Mouse (Mus musculus): ENCODE measurements around the gene Cadm3. TPM values are rescaled to one million over a fixed set of nuclear protein-coding genes. Genes with fewer than 3 reads are reported as not detected.

Gene Cadm3
- polyA plus RNA-seq, 1 experiment from 2014 or later: 10.1 TPM

GRCm38 (mm10) chr1:173350372-173350957 is 17.0 kb downstream of the Cadm3 start, which contains the start of gene Aim2:
Gene Aim2, plus strand, starts transcription at chr1:173350879.
- peak within 1 kb of the TSS; percentile 16 for H3K4me3 ChIP-seq (ENCODE audit: low read depth, low read length)
- no peaks in the 10 kb centered on the region for H3K9me3 ChIP-seq (ENCODE audit: control insufficient read depth, low read depth, low read length)
- peak; percentile 68; the same call in 1 of the 2 replicates for ATAC-seq (ENCODE audit: insufficient number of reproducible peaks, insufficient read depth, low FRiP score, low read depth)
- H3K4me2 ChIP-seq (replicated peaks; ENCODE audit: low read depth, low read length): peak within 1 kb of the TSS; percentile 47
- no peaks in the 10 kb centered on the region for H3K36me3 ChIP-seq (ENCODE audit: control insufficient read depth, insufficient read depth, low read length)
- WGBS: 11% methylated on average over 10 of the region's 10 CpGs
- H3K9ac ChIP-seq (replicated peaks; ENCODE audit: low read depth, low read length): no peak within 1 kb of the TSS; the same call in 1 of the 2 replicates
- H3K27ac ChIP-seq (ENCODE audit: low read length): no peak within 1 kb of the TSS
- no peaks in the 10 kb centered on the region for H3K4me1 ChIP-seq (ENCODE audit: control insufficient read depth, insufficient read depth, low read length)
- H3K27me3 ChIP-seq (ENCODE audit: control insufficient read depth, insufficient read depth, low read length): no peaks in the 10 kb centered on the region

GRCm38 (mm10) chr1:173349946-173350345 is 17.5 kb downstream of the Cadm3 start:
- WGBS: 4% methylated on average over 6 of the region's 6 CpGs
- no peaks in the 10 kb centered on the region for H3K36me3 ChIP-seq (ENCODE audit: control insufficient read depth, insufficient read depth, low read length)
- peak overlapping the region; percentile 47 for H3K4me2 ChIP-seq (replicated peaks; ENCODE audit: low read depth, low read length)
- H3K4me3 ChIP-seq (ENCODE audit: low read depth, low read length): peak overlapping the region; percentile 16
- no peaks in the 10 kb centered on the region for H3K9me3 ChIP-seq (ENCODE audit: control insufficient read depth, low read depth, low read length)
- no peaks in the 10 kb centered on the region for H3K27me3 ChIP-seq (ENCODE audit: control insufficient read depth, insufficient read depth, low read length)
- H3K9ac ChIP-seq (replicated peaks; ENCODE audit: low read depth, low read length): no peak overlapping the region; the same call in 1 of the 2 replicates
- no peak overlapping the region for H3K27ac ChIP-seq (ENCODE audit: low read length)
- ATAC-seq (ENCODE audit: insufficient number of reproducible peaks, insufficient read depth, low FRiP score, low read depth): peak; percentile 84
- H3K4me1 ChIP-seq (ENCODE audit: control insufficient read depth, insufficient read depth, low read length): no peaks in the 10 kb centered on the region

GRCm38 (mm10) chr1:173349192-173349591 is 18.3 kb downstream of the Cadm3 start:
- Histone ChIP-seq H3K4me1 (ENCODE audit: control insufficient read depth, insufficient read depth, low read length) (no peaks in the 10 kb centered on the region), H3K27ac (ENCODE audit: low read length) (no peak overlapping the region), H3K9me3 (ENCODE audit: control insufficient read depth, low read depth, low read length) (no peaks in the 10 kb centered on the region), H3K9ac (replicated peaks; ENCODE audit: low read depth, low read length) (no peak overlapping the region), H3K4me2 (replicated peaks; ENCODE audit: low read depth, low read length) (no peak overlapping the region), H3K27me3 (ENCODE audit: control insufficient read depth, insufficient read depth, low read length) (no peaks in the 10 kb centered on the region), H3K36me3 (ENCODE audit: control insufficient read depth, insufficient read depth, low read length) (no peaks in the 10 kb centered on the region), H3K4me3 (ENCODE audit: low read depth, low read length) (no peak overlapping the region)
- no peak for ATAC-seq (ENCODE audit: insufficient number of reproducible peaks, insufficient read depth, low FRiP score, low read depth)
- 72% methylated on average over 5 of the region's 5 CpGs for WGBS

GRCm38 (mm10) chr1:173348527-173348926 is 19.0 kb downstream of the Cadm3 start:
- no peak for ATAC-seq (ENCODE audit: insufficient number of reproducible peaks, insufficient read depth, low FRiP score, low read depth)
- Histone ChIP-seq H3K27ac (ENCODE audit: low read length) (no peak overlapping the region), H3K36me3 (ENCODE audit: control insufficient read depth, insufficient read depth, low read length) (no peaks in the 10 kb centered on the region), H3K9ac (replicated peaks; ENCODE audit: low read depth, low read length) (no peak overlapping the region), H3K4me2 (replicated peaks; ENCODE audit: low read depth, low read length) (no peak overlapping the region), H3K9me3 (ENCODE audit: control insufficient read depth, low read depth, low read length) (no peaks in the 10 kb centered on the region), H3K27me3 (ENCODE audit: control insufficient read depth, insufficient read depth, low read length) (no peaks in the 10 kb centered on the region), H3K4me1 (ENCODE audit: control insufficient read depth, insufficient read depth, low read length) (no peaks in the 10 kb centered on the region), H3K4me3 (ENCODE audit: low read depth, low read length) (no peak overlapping the region)
- 36% methylated on average over 1 of the region's 1 CpGs for WGBS

- 86% methylated on average over 4 of the region's 4 CpGs for WGBS
- Histone ChIP-seq H3K9me3 (ENCODE audit: control insufficient read depth, low read depth, low read length) (no peaks in the 10 kb centered on the region), H3K9ac (replicated peaks; ENCODE audit: low read depth, low read length) (no peak overlapping the region), H3K27ac (ENCODE audit: low read length) (no peak overlapping the region), H3K4me1 (ENCODE audit: control insufficient read depth, insufficient read depth, low read length) (no peaks in the 10 kb centered on the region), H3K27me3 (ENCODE audit: control insufficient read depth, insufficient read depth, low read length) (no peaks in the 10 kb centered on the region), H3K36me3 (ENCODE audit: control insufficient read depth, insufficient read depth, low read length) (no peaks in the 10 kb centered on the region), H3K4me2 (replicated peaks; ENCODE audit: low read depth, low read length) (no peak overlapping the region), H3K4me3 (ENCODE audit: low read depth, low read length) (no peak overlapping the region)
- ATAC-seq (ENCODE audit: insufficient number of reproducible peaks, insufficient read depth, low FRiP score, low read depth): no peak
These were observed 22.4 kb downstream of the Cadm3 start for GRCm38 (mm10) chr1:173345112-173345511.

GRCm38 (mm10) chr1:173343934-173344333 is 23.6 kb downstream of the Cadm3 start:
- ATAC-seq (ENCODE audit: insufficient number of reproducible peaks, insufficient read depth, low FRiP score, low read depth): no peak
- H3K9ac ChIP-seq (replicated peaks; ENCODE audit: low read depth, low read length): no peak overlapping the region
- H3K27me3 ChIP-seq (ENCODE audit: control insufficient read depth, insufficient read depth, low read length): no peaks in the 10 kb centered on the region
- 75% methylated on average over 3 of the region's 3 CpGs for WGBS
- no peak overlapping the region for H3K27ac ChIP-seq (ENCODE audit: low read length)
- no peak overlapping the region for H3K4me2 ChIP-seq (replicated peaks; ENCODE audit: low read depth, low read length)
- no peaks in the 10 kb centered on the region for H3K4me1 ChIP-seq (ENCODE audit: control insufficient read depth, insufficient read depth, low read length)
- no peak overlapping the region for H3K4me3 ChIP-seq (ENCODE audit: low read depth, low read length)
- no peaks in the 10 kb centered on the region for H3K9me3 ChIP-seq (ENCODE audit: control insufficient read depth, low read depth, low read length)
- H3K36me3 ChIP-seq (ENCODE audit: control insufficient read depth, insufficient read depth, low read length): no peaks in the 10 kb centered on the region

- Histone ChIP-seq H3K27ac (ENCODE audit: low read length) (no peak overlapping the region), H3K4me2 (replicated peaks; ENCODE audit: low read depth, low read length) (no peak overlapping the region), H3K27me3 (ENCODE audit: control insufficient read depth, insufficient read depth, low read length) (no peaks in the 10 kb centered on the region), H3K9me3 (ENCODE audit: control insufficient read depth, low read depth, low read length) (no peaks in the 10 kb centered on the region), H3K9ac (replicated peaks; ENCODE audit: low read depth, low read length) (no peak overlapping the region), H3K4me3 (ENCODE audit: low read depth, low read length) (no peak overlapping the region), H3K36me3 (ENCODE audit: control insufficient read depth, insufficient read depth, low read length) (no peaks in the 10 kb centered on the region), H3K4me1 (ENCODE audit: control insufficient read depth, insufficient read depth, low read length) (no peaks in the 10 kb centered on the region)
- 80% methylated on average over 1 of the region's 1 CpGs for WGBS
- ATAC-seq (ENCODE audit: insufficient number of reproducible peaks, insufficient read depth, low FRiP score, low read depth): no peak
These were observed 25.1 kb downstream of the Cadm3 start for GRCm38 (mm10) chr1:173342425-173342824.

GRCm38 (mm10) chr1:173339543-173339942 is 28.0 kb downstream of the Cadm3 start:
- WGBS: 9% methylated on average over 2 of the region's 2 CpGs
- Histone ChIP-seq H3K27ac (ENCODE audit: low read length) (no peak overlapping the region), H3K4me2 (replicated peaks; ENCODE audit: low read depth, low read length) (no peak overlapping the region), H3K4me1 (ENCODE audit: control insufficient read depth, insufficient read depth, low read length) (no peaks in the 10 kb centered on the region), H3K9me3 (ENCODE audit: control insufficient read depth, low read depth, low read length) (no peaks in the 10 kb centered on the region), H3K36me3 (ENCODE audit: control insufficient read depth, insufficient read depth, low read length) (no peaks in the 10 kb centered on the region), H3K27me3 (ENCODE audit: control insufficient read depth, insufficient read depth, low read length) (no peaks in the 10 kb centered on the region), H3K9ac (replicated peaks; ENCODE audit: low read depth, low read length) (no peak overlapping the region), H3K4me3 (ENCODE audit: low read depth, low read length) (no peak overlapping the region)
- peak; percentile 58; the same call in 1 of the 2 replicates for ATAC-seq (ENCODE audit: insufficient number of reproducible peaks, insufficient read depth, low FRiP score, low read depth)

- Histone ChIP-seq H3K27ac (ENCODE audit: low read length) (no peak overlapping the region), H3K4me1 (ENCODE audit: control insufficient read depth, insufficient read depth, low read length) (no peaks in the 10 kb centered on the region), H3K9me3 (ENCODE audit: control insufficient read depth, low read depth, low read length) (no peaks in the 10 kb centered on the region), H3K27me3 (ENCODE audit: control insufficient read depth, insufficient read depth, low read length) (no peaks in the 10 kb centered on the region), H3K9ac (replicated peaks; ENCODE audit: low read depth, low read length) (no peak overlapping the region), H3K36me3 (ENCODE audit: control insufficient read depth, insufficient read depth, low read length) (no peaks in the 10 kb centered on the region), H3K4me3 (ENCODE audit: low read depth, low read length) (no peak overlapping the region), H3K4me2 (replicated peaks; ENCODE audit: low read depth, low read length) (no peak overlapping the region)
- 89% methylated on average over 10 of the region's 10 CpGs for WGBS
- ATAC-seq (ENCODE audit: insufficient number of reproducible peaks, insufficient read depth, low FRiP score, low read depth): no peak
These were observed 30.5 kb downstream of the Cadm3 start for GRCm38 (mm10) chr1:173337008-173337407.

Data from stomach, embryonic 14.5 days (tissue).